Mouse (Mus musculus) hindbrain, embryonic 15.5 days (tissue): ENCODE measurements at regions not wholly inside any gene's neighbourhood (a gene's known extent, or its start where the extent isn't known, plus 50 kb on each side); places are given as distances from the start of the nearest gene placed in this dataset.
A peak's percentile ranks its signal among the peaks of the same experiment; 100 is the strongest.

ENCODE experiments used
- ATAC-seq: fragments of 200-750 bp; cut with Nextera tagmentation; 2 replicates; pipeline ENCODE4 v1.8.0; 2017; ENCODE audit warnings: low read depth, moderate number of reproducible peaks, moderate TSS enrichment; ENCODE audit not compliant: low FRiP score
- H3K27ac ChIP-seq: fragments of 300-500 bp; sonication (generic); replicated peaks from 2 replicates; pipeline ENCODE4 v1.5.1; 2015; ENCODE audit warnings: mild to moderate bottlenecking, inconsistent platforms
- H3K27me3 ChIP-seq: fragments of 300-500 bp; sonication (generic); 2 replicates; pipeline ENCODE4 v1.6.1; 2015; ENCODE audit warnings: control low read depth, inconsistent platforms
- H3K36me3 ChIP-seq: fragments of 300-500 bp; sonication (generic); 2 replicates; pipeline ENCODE4 v1.6.1; 2015; ENCODE audit warnings: control low read depth, inconsistent platforms
- H3K4me1 ChIP-seq: fragments of 300-500 bp; sonication (generic); replicated peaks from 2 replicates; pipeline ENCODE4 v1.6.1; 2015; ENCODE audit warnings: control low read depth, inconsistent platforms
- H3K4me2 ChIP-seq: fragments of 300-500 bp; sonication (generic); 2 replicates; pipeline ENCODE4 v1.6.1; 2015; ENCODE audit warnings: moderate library complexity, mild to moderate bottlenecking, inconsistent platforms
- H3K4me3 ChIP-seq: fragments of 300-500 bp; sonication (generic); 2 replicates; pipeline ENCODE4 v1.5.1; 2015; ENCODE audit warnings: mild to moderate bottlenecking, inconsistent platforms
- H3K9ac ChIP-seq: fragments of 300-500 bp; sonication (generic); 2 replicates; pipeline ENCODE4 v1.6.1; 2015; ENCODE audit warnings: inconsistent platforms
- H3K9me3 ChIP-seq: fragments of 300-500 bp; sonication (generic); 2 replicates; pipeline ENCODE4 v1.6.1; 2016; ENCODE audit warnings: control low read depth, inconsistent platforms
- WGBS: fragments of 180-500 bp; shearing (Covaris S2); methylation state at CpG from one replicate; pipeline ENCODE4 v1.1.7; 2015; 5-methylcytosine and 5-hydroxymethylcytosine counted together

DNA sequence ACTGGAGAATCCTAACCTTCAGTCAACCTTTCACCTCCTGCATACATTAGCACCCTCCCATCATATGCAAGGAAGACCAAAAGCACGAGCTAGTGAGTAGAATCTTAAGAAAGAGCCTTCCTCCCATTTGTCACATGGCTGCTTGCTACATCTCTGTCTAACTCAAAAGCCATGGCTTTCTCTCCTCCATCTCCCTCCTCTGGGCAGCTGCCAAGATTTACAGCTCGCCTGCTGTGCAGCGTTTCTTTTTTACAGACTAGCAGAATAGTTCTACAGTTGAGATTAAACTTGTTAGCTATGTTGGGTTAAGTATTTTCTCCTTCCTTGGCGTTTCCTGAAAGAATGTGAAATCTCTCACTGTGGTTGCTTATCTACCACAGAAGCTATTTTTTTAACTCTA is 168.3 kb upstream of the Mctp2 start:
- no peaks in the 10 kb centered on the region; the same call in 1 of the 2 replicates for H3K4me1 ChIP-seq
- no peak for ATAC-seq
- H3K4me2 ChIP-seq = no peak overlapping the region
- no peaks in the 10 kb centered on the region for H3K9me3 ChIP-seq
- H3K27ac ChIP-seq = no peak overlapping the region
- no peak overlapping the region for H3K9ac ChIP-seq
- no peak overlapping the region for H3K4me3 ChIP-seq
- no peaks in the 10 kb centered on the region for H3K36me3 ChIP-seq
- H3K27me3 ChIP-seq = no peaks in the 10 kb centered on the region
- 46% methylated on average over 4 of the region's 4 CpGs for WGBS

DNA sequence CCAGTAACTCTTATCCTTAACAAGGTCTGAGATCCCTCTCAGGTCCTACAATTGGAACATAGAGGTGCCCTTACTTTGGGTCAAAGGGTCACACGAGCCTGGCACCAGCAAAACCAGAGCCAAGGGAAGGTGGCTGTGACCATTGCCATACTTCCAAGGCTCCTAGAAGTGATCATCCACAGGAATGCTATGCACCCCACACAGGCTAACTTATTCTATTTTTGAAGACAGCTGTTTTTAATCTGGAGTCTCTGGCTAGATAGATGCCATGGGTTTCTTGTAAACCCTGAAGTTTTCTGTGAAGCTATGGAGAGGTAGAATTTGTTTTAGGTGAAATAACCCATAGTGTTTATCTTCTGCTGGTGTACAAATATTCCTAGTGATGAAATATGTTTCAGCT is 172.5 kb upstream of the Mctp2 start:
- WGBS = 91% methylated on average over 1 of the region's 1 CpGs
- H3K27ac ChIP-seq = no peak overlapping the region
- no peak for ATAC-seq
- no peak overlapping the region for H3K9ac ChIP-seq
- no peak overlapping the region for H3K4me3 ChIP-seq
- no peaks in the 10 kb centered on the region; the same call in 1 of the 2 replicates for H3K4me1 ChIP-seq
- H3K36me3 ChIP-seq = no peaks in the 10 kb centered on the region
- H3K27me3 ChIP-seq = no peaks in the 10 kb centered on the region
- H3K4me2 ChIP-seq = no peak overlapping the region
- H3K9me3 ChIP-seq = no peaks in the 10 kb centered on the region

DNA sequence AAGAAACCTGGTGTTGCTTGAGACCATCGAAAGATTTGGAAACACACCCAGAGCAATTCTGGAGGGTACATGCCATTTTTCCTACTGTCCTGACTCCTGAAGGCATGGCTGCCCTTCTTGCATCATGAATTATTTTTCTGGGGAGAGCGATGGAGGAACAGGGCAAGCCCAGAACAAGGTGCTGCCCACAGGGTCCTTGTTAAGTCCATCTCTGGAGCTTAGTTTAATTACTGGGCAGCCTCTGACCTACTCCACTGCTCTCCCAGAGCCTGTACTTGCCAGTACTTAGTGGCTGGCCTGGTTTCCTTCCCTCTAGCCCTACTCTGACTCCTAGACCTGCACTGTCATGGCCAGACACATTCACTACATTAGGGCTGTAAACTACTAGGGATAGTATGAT is 174.9 kb upstream of the Mctp2 start:
- Histone ChIP-seq H3K36me3 (no peaks in the 10 kb centered on the region), H3K27me3 (no peaks in the 10 kb centered on the region), H3K9ac (no peak overlapping the region), H3K4me2 (no peak overlapping the region), H3K4me3 (no peak overlapping the region), H3K27ac (no peak overlapping the region), H3K4me1 (no peaks in the 10 kb centered on the region), H3K9me3 (no peaks in the 10 kb centered on the region)
- ATAC-seq = no peak
- WGBS = 89% methylated on average over 2 of the region's 2 CpGs

DNA sequence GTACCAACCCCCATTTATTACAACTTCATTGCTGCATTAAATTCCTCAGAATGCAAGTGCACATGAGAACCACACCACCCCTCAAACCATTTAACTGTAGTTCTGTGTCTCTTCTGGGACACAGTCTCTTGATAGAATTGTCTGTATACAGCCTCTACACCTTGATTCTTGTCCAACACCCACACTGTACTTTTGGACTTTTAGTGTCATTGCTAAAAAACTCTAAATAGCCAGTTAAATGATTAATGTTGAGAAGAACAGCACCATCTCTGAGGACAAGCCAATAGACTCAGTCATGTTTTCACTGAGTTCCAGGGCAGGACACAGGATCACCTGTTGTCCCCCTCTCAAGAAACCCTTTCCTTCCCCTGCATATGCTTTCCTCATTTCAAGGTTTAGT is 183.8 kb upstream of the Mctp2 start:
- Histone ChIP-seq H3K4me3 (no peak overlapping the region), H3K27me3 (no peaks in the 10 kb centered on the region), H3K4me1 (no peaks in the 10 kb centered on the region), H3K9me3 (no peaks in the 10 kb centered on the region), H3K27ac (no peak overlapping the region), H3K36me3 (no peaks in the 10 kb centered on the region), H3K9ac (no peak overlapping the region), H3K4me2 (no peak overlapping the region)
- no peak for ATAC-seq

DNA sequence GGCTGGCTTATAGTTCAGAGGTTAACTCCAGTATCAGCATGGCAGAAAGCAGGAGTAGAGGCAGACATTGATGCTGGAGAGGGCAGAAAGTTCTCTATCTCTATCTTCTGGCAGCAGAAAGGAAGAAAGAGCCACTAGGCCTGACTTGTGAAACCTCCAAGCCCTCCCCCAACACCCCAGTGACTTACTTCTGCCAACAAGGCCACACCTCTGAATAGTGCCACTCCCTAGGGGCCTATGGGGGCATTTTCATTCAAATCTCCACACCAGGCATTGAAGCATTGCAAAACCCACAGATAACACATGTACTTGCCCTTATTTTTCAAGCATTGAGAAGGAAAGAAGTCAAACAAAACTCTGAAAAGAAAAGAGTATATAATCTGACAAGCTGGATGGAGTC is 186.9 kb upstream of the Mctp2 start:
- H3K27me3 ChIP-seq = no peaks in the 10 kb centered on the region
- ATAC-seq = no peak
- H3K4me3 ChIP-seq = no peak overlapping the region
- no peaks in the 10 kb centered on the region for H3K36me3 ChIP-seq
- H3K9me3 ChIP-seq = no peaks in the 10 kb centered on the region
- no peak overlapping the region for H3K9ac ChIP-seq
- no peak overlapping the region for H3K27ac ChIP-seq
- H3K4me2 ChIP-seq = no peak overlapping the region
- H3K4me1 ChIP-seq = no peaks in the 10 kb centered on the region

DNA sequence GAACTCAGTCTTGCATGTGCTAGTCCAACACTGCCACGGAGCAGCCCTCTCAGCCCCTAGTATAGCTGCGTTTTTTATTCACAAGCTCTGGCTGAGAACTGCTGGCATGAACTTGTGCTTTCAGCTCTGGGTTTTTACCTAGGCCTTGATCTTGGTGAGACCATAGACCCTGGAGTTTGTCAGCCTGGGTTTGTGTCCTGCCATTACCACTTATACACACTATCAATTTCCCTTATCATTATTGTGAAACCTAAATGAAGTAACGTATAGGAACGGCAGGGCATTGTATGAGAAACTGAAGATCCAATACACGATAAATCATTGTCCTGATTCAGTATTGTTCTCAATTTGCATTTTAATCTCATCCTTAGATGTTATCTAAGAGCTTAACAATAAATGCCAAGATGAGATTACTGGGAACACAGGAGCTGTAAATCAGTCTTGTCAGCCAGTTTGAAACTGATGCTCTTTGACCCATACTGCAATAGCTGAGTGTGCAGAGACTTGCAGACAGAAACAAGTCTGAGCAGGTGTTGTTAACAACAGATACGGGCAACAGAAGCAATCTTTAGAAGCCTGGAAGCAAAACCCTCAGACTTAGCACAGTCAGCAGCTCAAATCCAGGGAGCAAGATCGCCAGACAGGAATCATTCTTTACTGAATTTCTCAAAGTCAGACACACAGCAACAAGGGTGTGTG is 190.7 kb upstream of the Mctp2 start:
- WGBS = 46% methylated on average over 7 of the region's 7 CpGs
- no peak for ATAC-seq

DNA sequence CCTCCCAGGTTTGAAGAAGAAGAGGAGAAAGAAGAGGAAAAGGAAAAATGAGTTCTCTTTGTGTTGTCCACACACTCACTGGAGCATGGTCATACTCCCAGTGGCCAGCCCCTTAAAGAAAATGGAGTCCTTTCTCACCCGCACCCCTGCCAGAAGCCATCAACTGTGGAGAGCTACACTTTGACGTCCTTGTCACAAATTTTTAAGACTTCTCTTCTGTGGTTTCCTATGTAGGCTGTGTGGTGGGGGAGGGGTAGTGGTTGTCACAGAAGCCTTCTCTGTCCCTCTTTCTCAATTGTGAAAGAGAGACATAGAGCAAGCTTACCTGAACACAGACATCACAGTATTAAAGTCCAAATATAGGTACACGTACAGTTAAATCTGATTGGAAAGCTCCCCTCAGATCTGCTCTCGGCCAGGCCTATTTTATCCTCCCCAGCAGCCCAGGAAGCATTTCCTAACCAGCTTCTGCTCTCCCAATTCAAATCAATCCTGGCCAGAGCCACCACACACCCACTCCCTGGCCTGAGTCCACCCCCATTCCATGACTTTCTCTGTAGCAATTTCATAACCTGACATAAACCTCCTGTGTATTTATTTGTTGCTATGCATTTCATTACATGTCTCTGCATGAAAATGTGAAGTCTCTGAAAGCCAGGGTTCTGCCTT is 192.3 kb upstream of the Mctp2 start:
- Histone ChIP-seq H3K27ac (no peak overlapping the region; the same call in 1 of the 2 replicates), H3K9ac (no peak overlapping the region), H3K9me3 (no peaks in the 10 kb centered on the region), H3K4me2 (no peak overlapping the region), H3K36me3 (no peaks in the 10 kb centered on the region), H3K27me3 (no peaks in the 10 kb centered on the region), H3K4me3 (no peak overlapping the region), H3K4me1 (0 out of 2 replicates have a peak, but pooled peaks cover 5% of the 10 kb centered on the region)
- no peak for ATAC-seq
- WGBS = 69% methylated on average over 4 of the region's 4 CpGs

More for the DNA sequence above, 190.7 kb upstream of the Mctp2 start:
- Histone ChIP-seq H3K27ac (0 out of 2 replicates have a peak overlapping the region, but pooled peaks have one; percentile 14), H3K4me3 (no peak overlapping the region), H3K27me3 (no peaks in the 10 kb centered on the region), H3K4me1 (0 out of 2 replicates have a peak, but pooled peaks cover 5% of the 10 kb centered on the region), H3K36me3 (no peaks in the 10 kb centered on the region), H3K9me3 (no peaks in the 10 kb centered on the region), H3K4me2 (no peak overlapping the region), H3K9ac (no peak overlapping the region)

DNA sequence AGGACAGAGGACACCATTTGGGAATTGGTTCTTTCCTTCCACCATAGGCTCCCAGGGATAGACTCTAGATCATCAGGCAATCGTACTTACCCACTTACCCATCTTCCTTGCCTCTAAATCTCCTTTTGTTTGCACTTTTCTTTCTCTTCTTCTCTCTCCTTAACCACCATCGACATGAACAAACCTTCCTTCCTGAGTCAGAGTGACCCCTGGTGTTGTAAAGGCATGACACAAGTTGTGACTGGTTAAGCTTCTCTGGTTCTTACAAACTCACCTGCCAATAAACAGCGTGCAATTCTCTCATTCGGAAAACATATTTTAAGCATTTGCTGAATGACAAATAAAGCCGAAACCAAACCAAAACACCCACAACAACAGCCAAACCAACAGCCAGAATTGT is 193.4 kb upstream of the Mctp2 start:
- 81% methylated on average over 5 of the region's 5 CpGs for WGBS
- 0 out of 2 replicates have a peak, but pooled peaks cover 5% of the 10 kb centered on the region for H3K4me1 ChIP-seq
- no peak for ATAC-seq
- H3K9ac ChIP-seq = no peak overlapping the region
- H3K36me3 ChIP-seq = no peaks in the 10 kb centered on the region
- no peaks in the 10 kb centered on the region for H3K27me3 ChIP-seq
- H3K27ac ChIP-seq = no peak overlapping the region
- H3K4me2 ChIP-seq = no peak overlapping the region
- no peak overlapping the region for H3K4me3 ChIP-seq
- H3K9me3 ChIP-seq = no peaks in the 10 kb centered on the region

DNA sequence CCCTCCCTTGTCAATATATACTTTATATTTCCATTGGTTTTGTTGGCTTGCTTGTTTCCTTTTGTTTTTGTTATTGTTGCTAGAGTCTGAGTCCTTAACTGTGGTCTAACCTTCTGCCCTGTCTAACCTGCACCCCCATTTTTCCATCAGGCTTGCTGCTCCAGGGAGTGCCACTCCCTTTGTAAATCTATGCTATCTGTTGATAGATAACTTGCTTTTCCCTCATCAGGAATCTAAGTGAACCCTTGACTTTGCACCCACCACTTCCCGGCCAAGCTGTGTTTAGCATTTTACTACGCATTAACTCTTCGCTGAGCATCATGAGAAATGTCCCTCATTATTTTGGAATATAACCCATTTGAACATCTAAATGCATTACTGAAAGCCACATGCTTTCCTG is 193.8 kb upstream of the Mctp2 start:
- no peaks in the 10 kb centered on the region for H3K36me3 ChIP-seq
- WGBS = 74% methylated on average over 3 of the region's 3 CpGs
- H3K9me3 ChIP-seq = no peaks in the 10 kb centered on the region
- 0 out of 2 replicates have a peak, but pooled peaks cover 5% of the 10 kb centered on the region for H3K4me1 ChIP-seq
- no peak overlapping the region for H3K4me3 ChIP-seq
- ATAC-seq = no peak
- H3K4me2 ChIP-seq = no peak overlapping the region
- H3K27me3 ChIP-seq = no peaks in the 10 kb centered on the region
- no peak overlapping the region for H3K27ac ChIP-seq
- no peak overlapping the region for H3K9ac ChIP-seq

DNA sequence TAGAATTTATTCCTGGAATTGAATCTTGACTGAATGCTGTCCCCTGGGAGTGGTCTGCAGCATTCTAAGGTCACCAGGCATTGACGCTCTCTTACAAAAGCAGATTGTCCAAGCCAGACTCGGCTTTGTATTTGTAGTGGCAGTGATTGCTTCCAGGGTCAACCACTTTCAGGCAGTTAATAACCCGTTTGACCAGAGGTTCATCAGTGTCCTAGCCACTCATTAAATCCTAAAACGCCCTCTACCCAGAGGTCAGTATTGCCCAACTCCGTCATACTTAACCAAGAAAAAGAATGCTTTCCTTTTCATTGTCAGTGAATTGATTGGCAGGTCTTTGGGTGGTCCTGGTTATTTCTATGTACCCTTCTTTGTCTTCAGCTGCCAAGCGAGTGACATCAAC is 194.6 kb upstream of the Mctp2 start:
- H3K4me1 ChIP-seq = 0 out of 2 replicates have a peak, but pooled peaks cover 5% of the 10 kb centered on the region
- no peaks in the 10 kb centered on the region for H3K27me3 ChIP-seq
- H3K27ac ChIP-seq = no peak overlapping the region
- WGBS = 29% methylated on average over 6 of the region's 6 CpGs
- H3K36me3 ChIP-seq = no peaks in the 10 kb centered on the region
- no peak overlapping the region for H3K4me2 ChIP-seq
- no peak overlapping the region for H3K4me3 ChIP-seq
- no peak overlapping the region for H3K9ac ChIP-seq
- no peak for ATAC-seq
- no peaks in the 10 kb centered on the region for H3K9me3 ChIP-seq

DNA sequence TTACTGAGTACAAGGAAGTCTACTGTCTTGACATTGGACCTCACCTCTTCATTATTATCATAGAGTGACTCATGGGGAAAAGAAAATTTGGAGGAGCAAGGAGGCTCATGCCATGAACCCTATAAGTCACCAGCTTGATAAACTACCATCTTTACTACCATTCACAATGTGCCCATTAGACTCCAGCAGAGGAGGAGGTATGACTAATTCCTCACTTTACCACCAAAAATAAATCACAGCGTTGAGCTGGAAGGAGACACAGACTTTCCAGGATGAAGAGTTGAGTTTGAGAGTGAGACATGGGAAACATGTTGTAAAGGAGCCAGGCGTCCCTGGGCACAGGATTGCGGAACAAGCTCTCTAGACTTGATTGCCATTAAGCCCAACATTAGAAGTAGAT is 195.0 kb upstream of the Mctp2 start:
- no peaks in the 10 kb centered on the region for H3K27me3 ChIP-seq
- 0 out of 2 replicates have a peak, but pooled peaks cover 5% of the 10 kb centered on the region for H3K4me1 ChIP-seq
- H3K4me3 ChIP-seq = no peak overlapping the region
- no peak for ATAC-seq
- no peaks in the 10 kb centered on the region for H3K9me3 ChIP-seq
- no peak overlapping the region for H3K27ac ChIP-seq
- H3K36me3 ChIP-seq = no peaks in the 10 kb centered on the region
- WGBS = 78% methylated on average over 3 of the region's 3 CpGs
- no peak overlapping the region for H3K4me2 ChIP-seq
- no peak overlapping the region for H3K9ac ChIP-seq

DNA sequence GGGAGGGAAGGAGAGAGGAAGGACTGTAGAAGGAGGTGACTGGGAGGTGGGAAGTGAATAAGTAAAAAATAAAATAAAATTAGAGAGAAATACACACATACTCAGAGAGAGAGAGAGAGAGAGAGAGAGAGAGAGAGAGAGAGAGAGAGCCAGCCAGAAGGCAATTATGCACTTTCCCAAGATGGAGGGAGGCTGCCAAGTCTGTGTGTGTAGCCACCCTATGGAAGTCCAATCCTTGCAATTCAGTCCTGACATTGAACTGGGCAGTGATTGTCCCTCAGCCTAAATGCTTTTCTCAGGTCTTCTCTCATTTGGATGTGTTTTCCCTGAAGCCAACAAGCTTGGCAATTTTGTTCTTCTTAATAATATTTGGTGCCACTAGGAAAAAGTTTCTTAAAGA is 197.3 kb upstream of the Mctp2 start:
- no peaks in the 10 kb centered on the region for H3K27me3 ChIP-seq
- no peak overlapping the region for H3K27ac ChIP-seq
- H3K9ac ChIP-seq = no peak overlapping the region
- ATAC-seq = no peak
- H3K4me3 ChIP-seq = no peak overlapping the region
- H3K9me3 ChIP-seq = no peaks in the 10 kb centered on the region
- no peaks in the 10 kb centered on the region for H3K36me3 ChIP-seq
- 0 out of 2 replicates have a peak, but pooled peaks cover 2% of the 10 kb centered on the region for H3K4me1 ChIP-seq
- no peak overlapping the region for H3K4me2 ChIP-seq
